In genomic region chr5:75151146-75151900, GRCm38 (mm10) we compare ENCODE assay signal across 9 mouse cellular contexts. TPM values are rescaled to one million over a fixed set of nuclear protein-coding genes. Genes with fewer than 3 reads are reported as not detected.
A peak's percentile ranks its signal among the peaks of the same experiment; 100 is the strongest.
DNase-seq lines count a peak whose midpoint lies in the region; ATAC-seq and TF ChIP-seq lines count a peak whose summit lies in the region.
"Had no signal": no experiment of that assay in that cellular context is flagged by ENCODE, and none has a peak within 500 bp of the region (broad histone marks: within the 10 kb centered on the region; RNA-seq: fewer than 3 reads in every experiment).

No protein-coding gene starts in this region.

- peak overlapping the region; percentile 25 for H3K4me2 ChIP-seq in intestine, postnatal 0 days (replicated peaks; ENCODE audit: low read depth)

- no peak for TF ChIP-seq POLR2A in ES-Bruce4 (IDR thresholded peaks at IDR 0.05; ENCODE audit: insufficient read depth, low read length)
- no peak for TF ChIP-seq POLR2A in heart, adult 2 months (IDR thresholded peaks at IDR 0.05; ENCODE audit: insufficient read depth, low read depth, low read length)
- TF ChIP-seq POLR2A in lung, adult 2 months (IDR thresholded peaks at IDR 0.05; ENCODE audit: borderline replicate concordance, extremely low read depth, low read depth, low read length): peak; percentile 37; the same call in 1 of the 2 replicates

- no peaks in the 10 kb centered on the region for H3K9me3 ChIP-seq in ES-Bruce4 (replicated peaks; ENCODE audit: control insufficient read depth, insufficient read depth, low read length, poor library complexity, severe bottlenecking)
- H3K9me3 ChIP-seq in intestine, postnatal 0 days (ENCODE audit: control insufficient read depth): no peaks in the 10 kb centered on the region

- peak; percentile 60 for TF ChIP-seq CTCF in ES-Bruce4 (IDR thresholded peaks at IDR 0.05; ENCODE audit: low read depth, low read length)
- TF ChIP-seq CTCF in heart, adult 2 months (IDR thresholded peaks at IDR 0.05): peak; percentile 74
- peak; percentile 77 for TF ChIP-seq CTCF in intestine, postnatal 0 days (IDR thresholded peaks at IDR 0.05; ENCODE audit: low read depth)
- TF ChIP-seq CTCF in lung, adult 2 months (IDR thresholded peaks at IDR 0.05; ENCODE audit: insufficient read depth, low read length): peak; percentile 34

- ATAC-seq in intestine, postnatal 0 days: no peak
- no peak for ATAC-seq in megakaryocyte, adult 5-6 weeks (ENCODE audit: poor library complexity, severe bottlenecking)

- intact Hi-C loops in heart, adult 2 months (cut with DNase I): loop anchor here (5.0 kb wide), 1 partner anchor 69 kb away; no protein-coding TSS in a partner anchor

- WGBS in heart, adult 2 months: 4% methylated on average over 34 of the region's 35 CpGs
- 2% methylated on average over 35 of the region's 35 CpGs for WGBS in intestine, postnatal 0 days
- 3% methylated on average over 35 of the region's 35 CpGs for WGBS in lung, adult 2 months

- no peaks in the 10 kb centered on the region for H3K79me2 ChIP-seq in heart, adult 2 months (replicated peaks; ENCODE audit: control insufficient read depth, insufficient read depth, low read length)

- H3K9ac ChIP-seq in ES-Bruce4 (ENCODE audit: low read depth, poor library complexity, severe bottlenecking): no peak overlapping the region
- H3K9ac ChIP-seq in heart, adult 2 months (ENCODE audit: low read depth, low read length): peak overlapping the region; percentile 4
- no peak overlapping the region for H3K9ac ChIP-seq in intestine, postnatal 0 days (ENCODE audit: low read depth, low read length)

- H3K27me3 ChIP-seq in ES-Bruce4 (ENCODE audit: control insufficient read depth, insufficient read depth, low read length, poor library complexity, severe bottlenecking): peaks cover 50% of the 10 kb centered on the region
- H3K27me3 ChIP-seq in heart, adult 2 months (ENCODE audit: control insufficient read depth, insufficient read depth, low read length): peaks cover 33% of the 10 kb centered on the region
- H3K27me3 ChIP-seq in intestine, postnatal 0 days (replicated peaks; ENCODE audit: control insufficient read depth, insufficient read depth, low read length): peaks cover 84% of the 10 kb centered on the region

- peak; percentile 54 to 56 for DNase-seq in B cell, adult 2 months
- peak; percentile 82 for DNase-seq in embryo, embryonic 11.5 days (ENCODE audit: low read depth, low spot score)
- DNase-seq in heart, adult 2 months: peak; percentile 83 to 85
- no peak for DNase-seq in lung, adult 2 months
- peak; percentile 72 for DNase-seq in retina, embryonic 14.5 days (ENCODE audit: low spot score)

- H3K36me3 ChIP-seq in ES-Bruce4 (ENCODE audit: control insufficient read depth, insufficient read depth, low read length, poor library complexity, severe bottlenecking): no peaks in the 10 kb centered on the region
- H3K36me3 ChIP-seq in heart, adult 2 months (ENCODE audit: control insufficient read depth, insufficient read depth, low read length): no peaks in the 10 kb centered on the region
- H3K36me3 ChIP-seq in intestine, postnatal 0 days (ENCODE audit: control insufficient read depth, insufficient read depth): no peaks in the 10 kb centered on the region

- no peaks in the 10 kb centered on the region for H3K4me1 ChIP-seq in ES-Bruce4 (ENCODE audit: control insufficient read depth, insufficient read depth, low read length)
- H3K4me1 ChIP-seq in heart, adult 2 months (ENCODE audit: control insufficient read depth, insufficient read depth, low read length): peaks cover 1% of the 10 kb centered on the region; the same call in 1 of the 2 replicates
- no peaks in the 10 kb centered on the region; the same call in 1 of the 2 replicates for H3K4me1 ChIP-seq in intestine, postnatal 0 days (replicated peaks; ENCODE audit: control insufficient read depth, insufficient read depth, low read length)
- peaks cover 12% of the 10 kb centered on the region for H3K4me1 ChIP-seq in lung, adult 2 months (ENCODE audit: control insufficient read depth, insufficient read depth, low read length)

- H3K4me3 ChIP-seq in ES-Bruce4 (ENCODE audit: low read depth, low read length): peak overlapping the region; percentile 55
- H3K4me3 ChIP-seq in heart, adult 2 months: peak overlapping the region; percentile 36
- H3K4me3 ChIP-seq in intestine, postnatal 0 days (ENCODE audit: low read depth, low read length): peak overlapping the region; percentile 43
- peak overlapping the region; percentile 27 for H3K4me3 ChIP-seq in lung, adult 2 months (replicated peaks; ENCODE audit: extremely low read depth, low read depth, low read length)
- H3K4me3 ChIP-seq: erythroblast, embryonic 14.5 days had no signal

- H3K27ac ChIP-seq in ES-Bruce4 (ENCODE audit: insufficient read depth, low read length): no peak overlapping the region
- peak overlapping the region; percentile 15 for H3K27ac ChIP-seq in heart, adult 2 months
- peak overlapping the region; percentile 28; the same call in 1 of the 2 replicates for H3K27ac ChIP-seq in intestine, postnatal 0 days (ENCODE audit: low read depth, low read length)

- TF ChIP-seq EP300 in ES-Bruce4 (IDR thresholded peaks at IDR 0.05; ENCODE audit: insufficient read depth, low read depth, low read length): 0 out of 2 replicates have a peak, but pooled peaks have one; percentile 25
- no peak for TF ChIP-seq EP300 in heart, adult 2 months (IDR thresholded peaks at IDR 0.05; ENCODE audit: insufficient read depth, low read depth, low read length)

RNA-seq across cellular contexts. Expression of gene Pdgfra, which starts 0.8 kb away (rescaled TPM):
- 2.1 and 2.7 TPM in 2 replicates for polyA plus RNA-seq in ES-Bruce4 (2011; ENCODE audit: insufficient read depth, insufficient read length, low read depth, missing spikeins)
- total RNA-seq in heart, adult 2 months (2021): 10 to 100 TPM; 27.8 to 29.3 TPM
- 11.8 and 23.3 TPM in 2 replicates for polyA plus RNA-seq in heart, adult 2 months (2012; rRNA removed)
- 12.0 and 13.8 TPM in 2 replicates for polyA plus RNA-seq in intestine, postnatal 0 days (2015; fragmentation: Nextera tagmentation; extraction: Ambion mirVana)
- 51.0 and 82.2 TPM in 2 replicates for polyA plus RNA-seq in lung, adult 2 months (2012; rRNA removed)
- total RNA-seq in megakaryocyte, adult 5-6 weeks (2015): 0.04 TPM in 1 of 2 replicates, not detected in the other
- total RNA-seq in megakaryocyte, adult 5-6 weeks (2017): 0.12 and 0.29 TPM in 2 replicates
- polyA plus RNA-seq: erythroblast, embryonic 14.5 days had no signal
